ENCODE assay signal across 23 mouse cellular contexts in the genomic region with DNA sequence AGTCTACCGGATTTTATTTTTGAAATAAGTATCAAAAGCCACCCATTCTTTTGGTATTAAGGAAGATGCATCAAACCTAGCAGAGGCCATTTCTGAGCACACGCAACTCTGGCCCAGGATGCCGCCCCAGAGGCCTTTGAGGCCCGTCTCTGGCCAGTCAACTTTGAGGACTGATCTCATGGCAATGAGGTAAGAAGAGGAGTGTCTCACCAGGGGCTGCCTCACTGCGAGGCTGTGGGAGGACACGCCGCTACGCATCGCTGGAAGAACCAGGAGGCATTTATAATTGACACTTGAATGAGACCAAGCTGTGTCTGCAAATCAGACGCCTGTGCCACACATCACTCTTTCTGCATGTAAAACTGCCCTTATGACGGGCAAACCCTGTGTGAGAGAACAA. TPM values are rescaled to one million over a fixed set of nuclear protein-coding genes. Genes with fewer than 3 reads are reported as not detected.
"Had no signal": no experiment of that assay in that cellular context is flagged by ENCODE, and none has a peak within 500 bp of the region (broad histone marks: within the 10 kb centered on the region; RNA-seq: fewer than 3 reads in every experiment).

No protein-coding gene starts in this region.

- H3K27ac ChIP-seq: lung, embryonic 15.5 days; macrophage; midbrain, embryonic 13.5 days; midbrain, embryonic 15.5 days; neural tube, embryonic 13.5 days; neural tube, embryonic 15.5 days had no signal

- H3K36me3 ChIP-seq: lung, embryonic 15.5 days; midbrain, embryonic 13.5 days; midbrain, embryonic 15.5 days; neural tube, embryonic 13.5 days; neural tube, embryonic 15.5 days had no signal

- H3K4me2 ChIP-seq: lung, embryonic 15.5 days; midbrain, embryonic 11.5 days; midbrain, embryonic 13.5 days; midbrain, embryonic 15.5 days; neural tube, embryonic 13.5 days; neural tube, embryonic 15.5 days had no signal

- H3K4me3 ChIP-seq: lung, embryonic 15.5 days; megakaryocyte, embryonic 14.5 days; midbrain, embryonic 13.5 days; midbrain, embryonic 15.5 days; myocyte; neural tube, embryonic 13.5 days; neural tube, embryonic 15.5 days had no signal

- ATAC-seq: lung, postnatal 0 days; midbrain, embryonic 13.5 days; midbrain, embryonic 15.5 days had no signal

- DNase-seq: lung, adult 2 months; lung, postnatal 14 days; lung, postnatal 36 days; retina, postnatal 1 day; right cerebral cortex, adult 18-20 months; right cerebral cortex, postnatal 25 days; right cerebral cortex, postnatal 4 days; spleen, adult 18-20 months; thymus, adult 18-20 months; thymus, postnatal 14 days; thymus, postnatal 36 days had no signal

- H3K9me3 ChIP-seq: lung, embryonic 15.5 days; megakaryocyte, embryonic 14.5 days; midbrain, embryonic 13.5 days; midbrain, embryonic 15.5 days; neural tube, embryonic 13.5 days; neural tube, embryonic 15.5 days had no signal

- H3K27me3 ChIP-seq: lung, embryonic 15.5 days; midbrain, embryonic 13.5 days; midbrain, embryonic 15.5 days; neural tube, embryonic 13.5 days; neural tube, embryonic 15.5 days had no signal

- H3K9ac ChIP-seq: lung, embryonic 15.5 days; midbrain, embryonic 13.5 days; midbrain, embryonic 15.5 days; neural tube, embryonic 13.5 days; neural tube, embryonic 15.5 days had no signal

- H3K4me1 ChIP-seq: lung, embryonic 15.5 days; megakaryocyte, embryonic 14.5 days; midbrain, embryonic 15.5 days; neural tube, embryonic 13.5 days had no signal

RNA-seq across cellular contexts. Expression of a gene that starts 45.0 kb away (rescaled TPM):
- total RNA-seq: megakaryocyte progenitor cell, adult 5-6 weeks had no signal
- polyA plus RNA-seq: lung, embryonic 15.5 days; macrophage; thymus, postnatal 0 days had no signal
